Mouse (Mus musculus) megakaryocyte-erythroid progenitor cell, adult 5-6 weeks (primary cell): ENCODE measurements around the gene Tenm3. TPM values are rescaled to one million over a fixed set of nuclear protein-coding genes. Genes with fewer than 3 reads are reported as not detected.

Source experiments
- ATAC-seq: replicated peaks from 2 replicates; pipeline ENCODE4 v1.8.0; 2016; ENCODE audit warnings: mild to moderate bottlenecking, inconsistent platforms; ENCODE audit not compliant: severe bottlenecking, poor library complexity, low FRiP score, low TSS enrichment
- total RNA-seq, 2 experiments: library from RNA; stranded (forward) in 1 of 2; stranded (reverse) in 1 of 2; fragments of 200-1000, 215-1000 nt in 1 of 2; fragments of >200 nt in 1 of 2; fragmentation: Nextera tagmentation in 1 of 2; gene quantifications; 2 replicates each; pipeline ENCODE4 v1.2.3; 2014 to 2017

Gene Tenm3
- not detected in 2 replicates for total RNA-seq (2014; fragmentation: Nextera tagmentation)
- total RNA-seq (2017), result not detected in 2 replicates

DNA sequence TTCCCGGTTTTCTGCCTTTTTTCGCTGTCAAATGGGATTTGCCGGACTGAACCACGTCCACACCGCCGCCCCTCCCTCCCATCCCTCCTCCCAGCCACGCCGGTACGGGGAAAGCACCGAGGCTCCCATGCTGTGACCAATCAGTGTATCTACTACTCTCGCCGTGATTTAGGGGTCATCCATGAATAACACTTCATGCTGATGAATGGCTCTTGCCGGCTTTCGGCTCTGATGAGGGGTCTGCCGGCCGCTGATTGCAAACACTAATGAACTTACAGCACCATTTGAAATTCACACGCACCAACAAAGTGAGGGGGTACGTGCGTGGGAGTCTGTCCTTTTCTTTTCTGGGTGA is at the start of gene Tenm3:
Gene Tenm3, minus strand, starts transcription at position 21 of the 355 bp plus-strand sequence.
- ATAC-seq, result no peak

DNA sequence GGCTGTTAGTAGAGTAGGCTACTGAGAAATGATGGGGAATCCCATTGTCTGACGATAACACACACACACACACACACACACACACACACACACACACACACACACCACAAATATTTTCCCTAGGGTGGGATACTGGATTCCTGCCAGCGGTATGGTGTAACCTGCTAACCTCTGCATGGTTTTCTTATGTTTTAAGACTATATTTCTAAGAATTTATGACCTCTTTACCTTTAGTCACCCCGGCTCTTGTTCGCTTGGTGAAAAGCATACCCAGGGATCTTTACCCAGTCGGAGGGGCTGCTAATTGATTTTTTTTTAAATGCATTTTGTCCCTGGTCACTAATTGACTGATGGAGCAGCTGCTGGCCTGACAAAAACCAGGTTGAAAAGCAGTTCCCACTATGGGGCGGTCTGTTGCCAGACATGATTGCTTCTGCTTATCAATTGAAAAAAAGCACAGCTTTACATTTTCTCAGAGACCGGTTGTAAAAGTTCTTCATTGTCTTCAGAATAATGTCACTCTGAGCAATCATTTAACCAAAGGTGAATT is 46.5 kb upstream of the Tenm3 start:
- no peak for ATAC-seq

GRCm38 (mm10) chr8:48884270-48884669 is 40.5 kb upstream of the Tenm3 start:
- ATAC-seq, result no peak

GRCm38 (mm10) chr8:48880585-48880984 is 36.8 kb upstream of the Tenm3 start:
- ATAC-seq, result no peak

- ATAC-seq, result no peak
Observed at GRCm38 (mm10) chr8:48865972-48866371, 22.2 kb upstream of the Tenm3 start.

DNA sequence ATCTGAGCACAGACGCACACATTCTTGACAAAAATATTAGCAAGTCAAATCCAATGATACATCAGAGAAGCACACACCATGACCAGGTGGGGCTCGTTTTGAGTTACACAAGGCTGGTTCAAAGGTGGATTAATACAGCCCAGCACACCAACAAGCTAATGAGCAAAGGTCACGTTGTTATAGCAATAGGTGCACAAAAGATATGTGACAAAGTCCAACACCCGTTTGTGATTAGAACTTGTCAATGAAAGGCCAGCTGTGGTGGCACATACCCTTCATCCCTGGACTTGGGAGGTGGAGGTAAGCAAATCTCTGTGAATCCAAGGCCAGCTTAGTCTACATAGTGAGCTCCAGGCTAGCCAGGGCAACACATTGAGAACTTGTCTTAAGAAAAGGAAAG is 21.7 kb upstream of the Tenm3 start:
- no peak for ATAC-seq

GRCm38 (mm10) chr8:48850223-48851010 is 6.7 kb upstream of the Tenm3 start:
- ATAC-seq, result no peak

- no peak for ATAC-seq
Observed at GRCm38 (mm10) chr8:48849091-48849616, 5.4 kb upstream of the Tenm3 start.

DNA sequence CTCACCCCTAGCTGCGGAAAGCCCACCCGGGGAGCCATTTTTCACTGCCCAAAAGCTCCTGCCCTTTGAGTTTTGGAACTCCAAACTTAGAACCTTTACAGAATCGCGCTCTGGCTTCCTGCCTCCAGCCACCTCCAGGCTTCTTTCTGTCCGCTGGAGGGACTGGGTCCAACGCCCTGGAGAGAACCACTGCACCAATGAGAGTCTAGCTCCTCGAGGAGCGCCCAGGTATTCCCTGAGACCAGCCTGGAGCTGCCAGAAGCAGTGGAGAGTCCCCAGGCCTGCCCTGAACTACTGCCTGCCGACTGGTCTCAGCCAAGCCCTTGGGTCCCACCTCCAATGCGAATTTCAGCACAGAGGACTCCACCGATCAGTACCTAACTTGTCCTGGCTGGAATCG is 1.2 kb upstream of the Tenm3 start:
- no peak for ATAC-seq

GRCm38 (mm10) chr8:48844370-48844905 is 687 bp upstream of the Tenm3 start:
- ATAC-seq, result no peak

DNA sequence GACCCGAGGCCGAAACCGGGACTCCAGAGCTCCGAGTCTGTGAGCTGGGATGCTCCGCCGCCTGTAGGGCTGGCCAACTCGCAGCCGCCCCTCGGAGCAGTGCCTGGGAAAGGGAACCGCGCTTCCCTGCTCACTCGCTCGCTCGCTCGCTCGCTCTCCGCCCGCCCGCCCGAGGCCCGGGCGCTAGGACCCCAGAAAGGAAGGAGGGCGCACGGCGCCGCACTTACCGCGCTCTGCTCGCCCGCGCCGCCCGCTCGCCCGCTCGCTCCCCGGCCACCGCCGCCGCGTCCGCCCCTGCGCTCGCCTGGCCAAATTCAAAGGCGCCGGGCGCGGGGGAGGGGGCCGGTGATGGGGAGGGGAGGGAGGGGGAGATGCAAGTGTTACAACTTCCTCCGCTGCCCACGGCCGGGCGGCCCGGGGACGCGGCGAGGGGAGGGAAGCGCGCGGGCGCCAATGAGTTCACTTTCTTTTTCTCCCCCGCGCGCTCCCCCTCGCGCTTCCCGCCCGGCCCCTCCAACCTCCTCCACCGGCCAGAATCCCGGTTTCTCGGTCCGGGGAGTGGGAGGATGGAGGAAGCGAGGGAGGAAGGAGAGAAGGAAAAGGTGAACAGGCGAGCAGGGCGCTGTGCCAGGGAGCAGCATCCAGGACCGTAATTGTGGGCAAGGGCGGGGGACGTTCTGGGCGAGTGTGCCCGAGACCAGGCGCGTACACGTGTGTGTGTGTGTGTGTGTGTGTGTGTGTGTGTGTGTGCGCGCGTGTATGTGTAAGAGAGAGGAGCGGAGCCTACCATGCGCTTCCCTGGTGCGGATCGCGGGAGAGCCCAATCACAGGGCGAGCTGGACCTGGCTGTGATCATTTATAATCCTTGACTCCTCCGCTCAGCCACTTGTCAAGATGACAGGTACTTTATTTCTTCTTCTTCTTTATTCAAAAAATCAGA is 490 bp downstream of the Tenm3 start:
- ATAC-seq, result no peak

GRCm38 (mm10) chr8:48842516-48842990 is 1.2 kb downstream of the Tenm3 start:
- no peak for ATAC-seq

- ATAC-seq, result no peak
Observed at GRCm38 (mm10) chr8:48842035-48842434, 1.7 kb downstream of the Tenm3 start.

- no peak for ATAC-seq
Observed at GRCm38 (mm10) chr8:48835745-48836144, 8.0 kb downstream of the Tenm3 start.

- ATAC-seq, result no peak
Observed at GRCm38 (mm10) chr8:48827454-48827853, 16.3 kb downstream of the Tenm3 start.

DNA sequence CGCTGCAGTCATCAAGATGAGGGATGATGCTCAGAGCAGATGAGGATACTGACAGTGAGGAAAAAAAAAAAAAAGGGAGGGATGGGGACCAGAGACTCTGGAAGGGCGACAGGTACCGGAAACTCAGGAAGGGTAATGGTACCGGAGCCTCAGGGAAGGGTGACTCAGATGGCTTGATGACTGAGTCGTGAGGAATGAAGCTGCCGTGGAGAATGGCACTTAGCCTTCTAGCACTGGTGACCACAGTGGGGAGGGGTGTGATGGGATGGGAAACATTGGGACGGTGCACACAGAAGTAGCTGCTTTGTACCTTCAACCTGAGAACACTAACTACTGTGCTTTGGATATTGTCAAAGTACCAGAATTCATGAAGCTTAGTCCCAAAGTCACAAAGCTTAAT is 18.1 kb downstream of the Tenm3 start:
- ATAC-seq, result no peak

DNA sequence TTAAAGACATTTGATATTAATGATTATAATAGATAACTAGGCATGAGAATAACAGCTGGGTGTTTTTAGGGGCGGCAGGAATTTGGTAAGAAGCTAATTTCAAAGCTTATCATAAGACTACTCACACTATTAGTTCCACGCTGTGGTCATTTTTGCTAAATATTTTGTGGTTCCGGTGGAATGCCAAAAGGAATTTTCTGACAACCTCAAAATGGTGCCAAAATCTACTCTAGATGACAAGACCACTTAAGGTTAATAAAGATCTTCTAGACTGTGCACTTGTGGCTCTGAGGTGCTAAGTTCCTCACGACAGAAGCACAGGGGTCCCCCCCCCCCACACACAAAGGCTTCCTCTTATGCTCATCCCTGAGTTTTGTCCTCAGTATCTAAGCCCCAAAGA is 21.5 kb downstream of the Tenm3 start:
- no peak for ATAC-seq

DNA sequence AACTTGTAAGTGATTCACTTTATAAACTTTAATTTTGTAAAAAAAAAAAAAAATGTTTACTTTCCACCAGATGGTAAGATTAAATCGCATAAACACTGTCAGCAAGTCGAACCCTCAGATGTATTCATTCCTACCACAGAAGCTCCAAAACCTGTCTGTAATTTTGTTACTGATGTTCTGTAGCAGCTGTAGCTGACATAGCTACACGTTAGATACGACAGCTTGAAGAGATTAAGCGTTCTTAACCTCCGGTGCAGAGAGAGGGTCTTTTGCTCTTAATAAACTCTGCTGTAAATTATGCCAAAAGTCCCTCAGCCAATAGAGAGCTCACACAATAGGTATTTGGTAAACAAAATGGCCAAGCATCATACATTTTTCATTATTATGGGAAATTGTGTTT is 23.8 kb downstream of the Tenm3 start:
- no peak for ATAC-seq

GRCm38 (mm10) chr8:48819348-48819747 is 24.4 kb downstream of the Tenm3 start:
- ATAC-seq, result no peak

- ATAC-seq, result no peak
Observed at GRCm38 (mm10) chr8:48816941-48817340, 26.8 kb downstream of the Tenm3 start.
